Mouse (Mus musculus): ENCODE results near the gene Gm20765. TPM values are rescaled to one million over a fixed set of nuclear protein-coding genes. Genes with fewer than 3 reads are reported as not detected.

The Gm20765 gene
- polyA plus RNA-seq, 1 experiment from 2014 or later, result not detected

Other genes with a start within 250 kb of the Gm20765 start
- not detected in 2 replicates for gene Gm21293, start 42.5 kb upstream of the Gm20765 start, polyA plus RNA-seq (2015; fragmentation: Nextera tagmentation; extraction: Ambion mirVana)
- gene Gm6763, start 34.0 kb upstream of the Gm20765 start, polyA plus RNA-seq (2015; fragmentation: Nextera tagmentation; extraction: Ambion mirVana), result not detected in 2 replicates
- not detected in 2 replicates for gene Gm8764, start 25.5 kb upstream of the Gm20765 start, polyA plus RNA-seq (2015; fragmentation: Nextera tagmentation; extraction: Ambion mirVana)
- gene Gm21304, start 17.0 kb upstream of the Gm20765 start, polyA plus RNA-seq (2015; fragmentation: Nextera tagmentation; extraction: Ambion mirVana), result not detected in 2 replicates
- not detected in 2 replicates for gene Gm21312, start 8.5 kb upstream of the Gm20765 start, polyA plus RNA-seq (2015; fragmentation: Nextera tagmentation; extraction: Ambion mirVana)
- gene Gm4340, start 8.5 kb downstream of the Gm20765 start, polyA plus RNA-seq (2015; fragmentation: Nextera tagmentation; extraction: Ambion mirVana), result not detected in 2 replicates

All from limb, embryonic 13.5 days (tissue).